Mouse (Mus musculus): Measurements from ENCODE around the gene Sobp. TPM values are rescaled to one million over a fixed set of nuclear protein-coding genes. Genes with fewer than 3 reads are reported as not detected.

Sobp gene
- polyA plus RNA-seq, 1 experiment: 1.8 TPM

GRCm38 (mm10) chr10:43106616-43107015, 67.7 kb downstream of the Sobp start:
- no peak overlapping the region for H3K27ac ChIP-seq (ENCODE audit: control insufficient read depth, insufficient read depth, low read depth, low read length)

GRCm38 (mm10) chr10:43106196-43106595, 68.1 kb downstream of the Sobp start:
- no peaks in the 10 kb centered on the region for H3K4me1 ChIP-seq (ENCODE audit: control insufficient read depth, insufficient read depth, low read length)

More at GRCm38 (mm10) chr10:43106616-43107015, 67.7 kb downstream of the Sobp start:
- Histone ChIP-seq H3K27me3 (ENCODE audit: control insufficient read depth, insufficient read depth, low read length) (no peaks in the 10 kb centered on the region), H3K4me1 (ENCODE audit: control insufficient read depth, insufficient read depth, low read length) (no peaks in the 10 kb centered on the region), H3K4me3 (ENCODE audit: control insufficient read depth, low read depth, low read length) (no peak overlapping the region), H3K36me3 (ENCODE audit: control insufficient read depth, insufficient read depth, low read length) (no peaks in the 10 kb centered on the region)
- TF ChIP-seq POLR2A (IDR thresholded peaks at IDR 0.05; ENCODE audit: control insufficient read depth, low read depth, low read length) (no peak), CTCF (IDR thresholded peaks at IDR 0.05; ENCODE audit: control insufficient read depth, insufficient read depth, insufficient replicate concordance, low read depth, low read length) (no peak)

GRCm38 (mm10) chr10:43100513-43100912, 73.8 kb downstream of the Sobp start:
- Histone ChIP-seq H3K27me3 (ENCODE audit: control insufficient read depth, insufficient read depth, low read length) (no peaks in the 10 kb centered on the region), H3K4me3 (ENCODE audit: control insufficient read depth, low read depth, low read length) (no peak overlapping the region), H3K36me3 (ENCODE audit: control insufficient read depth, insufficient read depth, low read length) (no peaks in the 10 kb centered on the region), H3K4me1 (ENCODE audit: control insufficient read depth, insufficient read depth, low read length) (no peaks in the 10 kb centered on the region), H3K27ac (ENCODE audit: control insufficient read depth, insufficient read depth, low read depth, low read length) (no peak overlapping the region)
- TF ChIP-seq POLR2A (IDR thresholded peaks at IDR 0.05; ENCODE audit: control insufficient read depth, low read depth, low read length) (no peak), CTCF (IDR thresholded peaks at IDR 0.05; ENCODE audit: control insufficient read depth, insufficient read depth, insufficient replicate concordance, low read depth, low read length) (no peak)

More at GRCm38 (mm10) chr10:43106196-43106595, 68.1 kb downstream of the Sobp start:
- Histone ChIP-seq H3K27me3 (ENCODE audit: control insufficient read depth, insufficient read depth, low read length) (no peaks in the 10 kb centered on the region), H3K27ac (ENCODE audit: control insufficient read depth, insufficient read depth, low read depth, low read length) (no peak overlapping the region), H3K4me3 (ENCODE audit: control insufficient read depth, low read depth, low read length) (no peak overlapping the region), H3K36me3 (ENCODE audit: control insufficient read depth, insufficient read depth, low read length) (no peaks in the 10 kb centered on the region)
- TF ChIP-seq POLR2A (IDR thresholded peaks at IDR 0.05; ENCODE audit: control insufficient read depth, low read depth, low read length): no peak
- TF ChIP-seq CTCF (IDR thresholded peaks at IDR 0.05; ENCODE audit: control insufficient read depth, insufficient read depth, insufficient replicate concordance, low read depth, low read length): no peak

GRCm38 (mm10) chr10:43099229-43099628, 75.1 kb downstream of the Sobp start:
- no peaks in the 10 kb centered on the region for H3K4me1 ChIP-seq (ENCODE audit: control insufficient read depth, insufficient read depth, low read length)
- no peaks in the 10 kb centered on the region for H3K36me3 ChIP-seq (ENCODE audit: control insufficient read depth, insufficient read depth, low read length)
- H3K27me3 ChIP-seq (ENCODE audit: control insufficient read depth, insufficient read depth, low read length): no peaks in the 10 kb centered on the region
- H3K27ac ChIP-seq (ENCODE audit: control insufficient read depth, insufficient read depth, low read depth, low read length): no peak overlapping the region
- H3K4me3 ChIP-seq (ENCODE audit: control insufficient read depth, low read depth, low read length): no peak overlapping the region
- TF ChIP-seq POLR2A (IDR thresholded peaks at IDR 0.05; ENCODE audit: control insufficient read depth, low read depth, low read length) (no peak), CTCF (IDR thresholded peaks at IDR 0.05; ENCODE audit: control insufficient read depth, insufficient read depth, insufficient replicate concordance, low read depth, low read length) (no peak)

GRCm38 (mm10) chr10:43097755-43098154, 76.6 kb downstream of the Sobp start:
- no peak overlapping the region for H3K27ac ChIP-seq (ENCODE audit: control insufficient read depth, insufficient read depth, low read depth, low read length)
- no peak overlapping the region for H3K4me3 ChIP-seq (ENCODE audit: control insufficient read depth, low read depth, low read length)
- H3K4me1 ChIP-seq (ENCODE audit: control insufficient read depth, insufficient read depth, low read length): no peaks in the 10 kb centered on the region
- no peaks in the 10 kb centered on the region for H3K36me3 ChIP-seq (ENCODE audit: control insufficient read depth, insufficient read depth, low read length)
- no peaks in the 10 kb centered on the region for H3K27me3 ChIP-seq (ENCODE audit: control insufficient read depth, insufficient read depth, low read length)
- TF ChIP-seq CTCF (IDR thresholded peaks at IDR 0.05; ENCODE audit: control insufficient read depth, insufficient read depth, insufficient replicate concordance, low read depth, low read length): no peak
- no peak for TF ChIP-seq POLR2A (IDR thresholded peaks at IDR 0.05; ENCODE audit: control insufficient read depth, low read depth, low read length)

GRCm38 (mm10) chr10:43096614-43097013, 77.7 kb downstream of the Sobp start:
- no peak overlapping the region for H3K27ac ChIP-seq (ENCODE audit: control insufficient read depth, insufficient read depth, low read depth, low read length)
- no peaks in the 10 kb centered on the region for H3K4me1 ChIP-seq (ENCODE audit: control insufficient read depth, insufficient read depth, low read length)
- H3K27me3 ChIP-seq (ENCODE audit: control insufficient read depth, insufficient read depth, low read length): no peaks in the 10 kb centered on the region
- no peak overlapping the region for H3K4me3 ChIP-seq (ENCODE audit: control insufficient read depth, low read depth, low read length)
- TF ChIP-seq CTCF (IDR thresholded peaks at IDR 0.05; ENCODE audit: control insufficient read depth, insufficient read depth, insufficient replicate concordance, low read depth, low read length): no peak
- no peak for TF ChIP-seq POLR2A (IDR thresholded peaks at IDR 0.05; ENCODE audit: control insufficient read depth, low read depth, low read length)
- no peaks in the 10 kb centered on the region for H3K36me3 ChIP-seq (ENCODE audit: control insufficient read depth, insufficient read depth, low read length)

GRCm38 (mm10) chr10:43094537-43094936, 79.8 kb downstream of the Sobp start:
- Histone ChIP-seq H3K27me3 (ENCODE audit: control insufficient read depth, insufficient read depth, low read length) (no peaks in the 10 kb centered on the region), H3K36me3 (ENCODE audit: control insufficient read depth, insufficient read depth, low read length) (no peaks in the 10 kb centered on the region), H3K27ac (ENCODE audit: control insufficient read depth, insufficient read depth, low read depth, low read length) (no peak overlapping the region), H3K4me1 (ENCODE audit: control insufficient read depth, insufficient read depth, low read length) (no peaks in the 10 kb centered on the region), H3K4me3 (ENCODE audit: control insufficient read depth, low read depth, low read length) (no peak overlapping the region)
- TF ChIP-seq POLR2A (IDR thresholded peaks at IDR 0.05; ENCODE audit: control insufficient read depth, low read depth, low read length) (no peak), CTCF (IDR thresholded peaks at IDR 0.05; ENCODE audit: control insufficient read depth, insufficient read depth, insufficient replicate concordance, low read depth, low read length) (no peak)

GRCm38 (mm10) chr10:43093440-43093839, 80.9 kb downstream of the Sobp start:
- no peak for TF ChIP-seq POLR2A (IDR thresholded peaks at IDR 0.05; ENCODE audit: control insufficient read depth, low read depth, low read length)
- no peak for TF ChIP-seq CTCF (IDR thresholded peaks at IDR 0.05; ENCODE audit: control insufficient read depth, insufficient read depth, insufficient replicate concordance, low read depth, low read length)
- Histone ChIP-seq H3K27me3 (ENCODE audit: control insufficient read depth, insufficient read depth, low read length) (no peaks in the 10 kb centered on the region), H3K36me3 (ENCODE audit: control insufficient read depth, insufficient read depth, low read length) (no peaks in the 10 kb centered on the region), H3K4me1 (ENCODE audit: control insufficient read depth, insufficient read depth, low read length) (no peaks in the 10 kb centered on the region), H3K27ac (ENCODE audit: control insufficient read depth, insufficient read depth, low read depth, low read length) (no peak overlapping the region), H3K4me3 (ENCODE audit: control insufficient read depth, low read depth, low read length) (no peak overlapping the region)

Data from testis, adult 2 months (tissue).